Mouse (Mus musculus) c-Kit-positive CD71-positive TER-119-positive erythroid progenitor cells, embryonic 14.5 days (primary cell): ENCODE measurements around the gene Nek9.

ENCODE experiments used
- DNase-seq: peaks from one replicate; pipeline ENCODE4 v3.0.0-alpha.2; 2013; ENCODE audit warnings: low spot score

Gene Nek9

GRCm38 (mm10) chr12:85339243-85339729 lies at the start of gene Nek9:
Nek9 (minus strand) TSS chr12:85339362.
- peak; percentile 94 for DNase-seq

- no peak for DNase-seq
These were observed 46.8 kb upstream of the Nek9 start for GRCm38 (mm10) chr12:85385995-85386375.

DNA sequence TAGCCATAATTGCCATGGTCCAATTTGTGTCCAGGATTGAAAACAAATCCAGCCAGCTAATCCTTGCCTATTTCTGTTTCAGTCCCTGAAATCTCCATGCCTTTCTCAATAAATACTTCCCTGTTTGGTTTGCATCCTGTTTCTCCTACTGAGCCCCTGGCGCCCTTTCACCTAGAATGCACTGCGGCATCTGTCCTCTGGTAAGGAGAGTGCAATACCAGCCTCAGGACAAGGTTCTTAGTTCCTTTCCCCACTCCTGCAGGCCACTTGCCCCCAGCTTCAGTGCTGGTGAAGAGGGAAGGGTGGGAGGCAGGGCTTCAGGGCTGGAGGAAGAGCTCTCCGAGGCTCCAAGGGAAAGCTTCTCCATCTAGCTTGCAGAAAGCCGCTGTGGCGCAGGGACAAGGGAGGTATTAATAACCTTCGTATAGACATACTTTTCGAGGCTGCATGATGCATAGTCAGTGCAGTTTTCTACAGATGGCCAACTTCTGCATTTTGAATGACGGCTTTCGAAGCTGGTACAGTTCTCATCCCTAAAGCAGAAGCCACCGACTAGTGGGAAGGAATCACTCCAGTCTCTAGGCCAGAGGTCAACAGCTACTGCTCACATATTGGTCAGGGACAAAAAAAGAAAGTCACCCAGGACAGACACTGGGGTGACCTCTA lies 46.3 kb upstream of the Nek9 start:
- no peak for DNase-seq

DNA sequence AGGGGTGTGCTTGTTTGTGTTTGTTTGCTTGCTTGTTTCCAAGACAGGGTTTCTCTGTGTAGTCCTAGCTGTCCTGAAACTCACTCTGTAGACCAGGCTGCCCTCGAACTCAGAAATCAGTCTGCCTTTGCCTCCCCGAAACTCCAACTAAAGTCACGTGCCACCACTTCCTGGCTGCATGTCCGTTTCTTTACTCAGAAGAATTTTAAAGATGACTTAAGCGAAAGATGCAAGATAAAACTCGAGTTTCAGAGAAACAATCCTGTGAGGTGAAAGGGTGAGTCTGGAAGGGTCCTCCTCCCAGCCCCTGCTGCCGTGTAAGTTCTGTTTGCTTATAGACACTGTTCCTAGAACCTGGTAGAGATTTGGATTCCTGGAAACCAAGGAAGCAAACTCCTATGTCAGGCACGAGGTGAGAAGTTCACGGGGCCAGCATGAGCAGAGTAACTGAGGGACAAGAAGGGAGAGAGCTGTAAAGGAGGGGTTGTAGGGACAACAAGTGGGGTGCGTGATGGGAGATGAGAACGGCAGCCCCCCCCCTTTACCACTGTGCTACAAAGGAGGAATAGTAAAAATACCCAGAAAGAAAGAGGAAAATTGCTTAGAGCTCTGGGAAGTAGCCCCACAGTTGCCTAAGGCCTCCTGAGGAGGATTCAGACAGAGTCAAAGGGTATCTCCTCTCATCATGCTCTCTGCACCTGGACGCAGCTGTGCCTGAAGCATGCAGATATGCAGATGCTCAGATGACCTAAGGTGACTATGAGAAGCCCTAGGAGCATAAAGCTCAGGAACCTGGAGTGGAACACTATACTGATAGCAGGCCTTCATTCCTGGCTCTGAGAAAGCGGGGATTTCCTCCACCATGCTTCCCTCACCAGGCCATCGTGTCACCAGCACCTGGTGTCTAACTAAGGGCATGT lies 43.9 kb upstream of the Nek9 start:
- DNase-seq: no peak

DNA sequence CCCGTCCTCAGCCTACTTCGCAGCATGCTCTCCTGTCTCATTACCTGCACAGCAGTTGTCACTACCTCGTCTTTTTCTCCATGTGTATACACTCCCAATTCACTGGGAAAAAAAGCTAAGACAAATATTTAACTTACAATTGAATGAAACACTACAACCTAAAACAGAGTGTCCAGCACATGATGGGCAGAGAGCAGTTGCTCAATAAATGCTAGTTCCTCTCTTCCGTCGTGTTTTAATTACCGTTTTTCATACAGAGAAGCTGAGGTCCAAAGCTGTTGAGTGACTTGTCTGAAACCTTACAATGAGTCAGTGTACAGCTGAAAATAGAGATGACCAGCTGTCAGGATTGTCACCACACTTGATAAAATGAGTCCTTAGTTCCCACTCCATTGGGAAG lies 42.4 kb upstream of the Nek9 start:
- DNase-seq: no peak

DNA sequence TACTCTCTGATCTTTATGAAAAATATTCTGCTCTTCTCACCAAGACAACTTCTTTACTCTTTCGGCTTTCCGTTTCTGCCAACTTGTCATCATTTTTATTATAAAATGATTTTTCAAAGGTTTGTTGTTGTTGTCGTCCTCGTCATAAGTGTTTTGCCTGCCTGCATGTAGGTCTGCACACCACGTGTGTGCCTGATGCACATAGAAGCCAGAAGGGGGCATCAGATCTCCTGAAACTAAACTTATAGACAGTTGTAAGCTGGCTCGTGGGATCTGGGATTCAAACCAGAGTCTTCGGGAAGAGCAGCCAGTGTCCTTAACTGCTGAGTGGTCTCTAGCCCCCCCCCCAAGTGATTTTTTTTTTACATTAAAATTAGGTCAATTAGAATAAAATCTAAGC lies 41.8 kb upstream of the Nek9 start:
- DNase-seq: no peak

DNA sequence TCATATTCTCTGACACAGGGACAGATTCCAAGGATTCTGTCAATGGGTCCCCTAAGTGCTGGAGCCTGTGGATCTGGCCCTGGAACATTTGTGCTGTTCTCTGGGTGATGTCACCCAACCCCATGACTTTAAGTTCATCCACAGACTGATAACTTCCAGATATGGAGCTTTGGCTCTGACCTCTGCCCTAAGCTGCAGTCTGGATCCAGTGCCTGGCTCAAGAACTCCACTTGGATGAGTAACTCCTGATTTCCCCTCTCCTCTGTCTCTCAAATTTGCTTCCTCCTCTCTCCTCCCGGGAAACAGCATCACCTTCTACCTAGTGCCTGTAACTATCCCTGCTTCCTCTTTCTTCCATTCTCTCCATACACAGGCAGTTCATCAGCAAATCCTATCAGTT lies 41.1 kb upstream of the Nek9 start:
- no peak for DNase-seq

GRCm38 (mm10) chr12:85378271-85378670 lies 39.1 kb upstream of the Nek9 start:
- no peak for DNase-seq

GRCm38 (mm10) chr12:85374561-85375272 lies 35.6 kb upstream of the Nek9 start, which contains the start of gene Tmed10:
Tmed10 (minus strand) TSS chr12:85374847.
- DNase-seq: peak; percentile 91

DNA sequence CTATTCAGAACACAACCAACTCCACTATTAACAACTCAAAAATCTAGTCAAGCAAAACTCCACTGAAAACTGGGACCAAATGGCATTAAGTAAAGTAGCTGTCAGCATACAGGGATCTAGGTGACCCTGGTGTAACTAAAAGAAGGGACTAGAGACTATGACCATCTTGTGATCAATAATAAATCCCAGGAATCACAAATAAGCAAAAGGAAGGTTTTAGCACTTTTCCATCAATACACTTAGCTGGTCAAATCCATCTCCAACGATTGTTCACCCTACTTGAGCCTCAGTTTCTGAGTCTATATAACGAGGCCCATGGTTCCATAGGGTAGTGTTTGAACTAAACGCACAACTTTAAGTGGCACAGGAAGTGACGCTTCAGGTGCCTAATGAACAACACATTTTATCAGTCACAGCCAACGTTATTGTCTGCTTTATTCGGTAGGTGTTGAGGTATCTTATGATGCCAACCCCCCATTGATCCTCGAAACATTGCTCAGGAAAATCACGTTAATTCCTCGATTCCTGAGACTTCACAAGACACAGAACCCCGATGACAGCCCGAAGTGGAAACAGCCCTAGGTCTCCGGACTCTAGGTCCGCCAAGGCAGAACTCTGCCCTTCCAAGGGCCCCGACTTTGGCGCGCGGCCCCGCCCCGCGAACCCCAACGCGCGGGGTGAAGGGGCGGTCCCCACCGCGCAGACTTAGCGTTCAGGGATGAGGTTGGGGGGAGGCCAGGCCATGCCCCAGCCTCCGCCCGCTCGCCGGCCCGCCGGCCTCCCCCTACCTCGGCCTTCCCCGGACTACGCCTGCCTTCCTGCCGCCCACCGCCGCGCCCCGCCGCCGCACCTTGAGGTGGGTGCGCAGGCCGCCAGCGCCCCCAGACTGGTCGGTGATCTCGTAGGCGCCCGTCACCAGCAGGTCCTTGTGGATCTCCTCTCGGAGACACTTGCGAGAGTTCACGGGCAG lies 34.7 kb upstream of the Nek9 start:
- peak; percentile 76 for DNase-seq

DNA sequence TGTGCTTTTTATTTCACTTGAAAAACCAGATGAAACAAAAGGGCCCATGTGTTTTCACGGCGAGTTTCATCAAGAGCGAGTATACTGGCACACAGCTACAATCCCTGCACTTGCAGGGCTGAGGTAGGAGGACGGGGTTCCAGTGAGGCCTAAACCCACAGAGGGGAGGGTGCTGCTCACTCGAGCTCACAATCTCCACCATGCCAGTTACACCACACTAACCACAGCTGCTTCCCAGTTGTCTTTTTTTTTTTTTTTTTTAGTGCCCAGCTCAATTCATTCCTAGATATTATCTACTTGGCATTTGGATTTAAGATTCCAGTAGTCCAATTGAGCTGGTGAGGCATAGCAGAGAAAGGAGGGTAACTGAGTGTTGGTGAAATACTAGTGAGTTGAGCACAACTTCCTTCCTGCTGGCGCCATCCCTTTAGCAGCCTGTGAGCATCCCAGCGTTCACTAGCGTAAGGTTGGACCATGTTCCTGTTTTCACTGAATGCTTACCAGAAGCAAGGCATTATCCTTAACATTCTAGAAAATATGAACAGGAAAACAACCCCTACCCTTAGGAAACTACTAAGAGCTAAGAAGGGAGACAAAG lies 33.0 kb upstream of the Nek9 start:
- no peak for DNase-seq

GRCm38 (mm10) chr12:85368441-85369063 lies 29.4 kb upstream of the Nek9 start:
- no peak for DNase-seq

- no peak for DNase-seq
These were observed 27.1 kb upstream of the Nek9 start for GRCm38 (mm10) chr12:85366271-85366670.

GRCm38 (mm10) chr12:85362510-85362909 lies 23.3 kb upstream of the Nek9 start:
- no peak for DNase-seq

DNA sequence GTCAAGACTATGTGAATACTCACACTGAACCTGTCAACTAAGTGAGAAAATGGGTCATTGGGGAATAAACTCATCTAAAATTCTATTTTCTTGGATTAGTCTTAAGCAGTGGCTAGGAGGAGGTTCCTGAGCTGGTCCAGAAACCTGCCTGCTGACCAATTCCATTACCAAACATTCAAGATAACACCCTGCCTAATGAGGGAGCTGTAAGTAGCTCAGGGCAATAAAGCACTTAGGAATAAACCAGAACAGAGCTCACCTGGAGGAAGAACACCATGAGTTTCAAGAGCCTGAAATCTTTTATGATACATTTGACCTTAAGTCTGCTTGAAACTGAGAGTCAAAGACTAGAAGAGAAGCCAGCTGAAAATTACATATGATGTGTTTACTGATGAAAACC lies 22.4 kb upstream of the Nek9 start:
- DNase-seq: no peak

GRCm38 (mm10) chr12:85361165-85361564 lies 22.0 kb upstream of the Nek9 start:
- DNase-seq: no peak

DNA sequence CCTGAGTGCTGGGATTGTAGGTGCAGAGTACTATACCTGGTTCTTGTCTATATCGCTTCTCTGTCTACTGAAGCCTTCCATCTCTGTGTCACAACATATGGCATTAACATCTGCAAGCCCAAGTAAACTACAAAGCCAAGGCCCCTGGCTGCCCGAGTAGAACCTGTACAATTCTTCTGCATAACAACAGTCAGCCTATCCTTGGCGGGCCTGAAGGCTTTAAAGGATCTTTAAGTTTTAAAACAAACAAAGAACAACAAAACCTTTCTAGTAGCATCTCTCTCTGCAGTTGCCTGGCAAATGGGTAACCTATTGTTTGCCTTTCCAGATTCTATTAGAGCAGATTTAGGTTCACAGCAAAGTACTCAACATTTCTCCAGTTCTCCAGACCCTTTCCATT lies 14.9 kb upstream of the Nek9 start:
- no peak for DNase-seq

DNA sequence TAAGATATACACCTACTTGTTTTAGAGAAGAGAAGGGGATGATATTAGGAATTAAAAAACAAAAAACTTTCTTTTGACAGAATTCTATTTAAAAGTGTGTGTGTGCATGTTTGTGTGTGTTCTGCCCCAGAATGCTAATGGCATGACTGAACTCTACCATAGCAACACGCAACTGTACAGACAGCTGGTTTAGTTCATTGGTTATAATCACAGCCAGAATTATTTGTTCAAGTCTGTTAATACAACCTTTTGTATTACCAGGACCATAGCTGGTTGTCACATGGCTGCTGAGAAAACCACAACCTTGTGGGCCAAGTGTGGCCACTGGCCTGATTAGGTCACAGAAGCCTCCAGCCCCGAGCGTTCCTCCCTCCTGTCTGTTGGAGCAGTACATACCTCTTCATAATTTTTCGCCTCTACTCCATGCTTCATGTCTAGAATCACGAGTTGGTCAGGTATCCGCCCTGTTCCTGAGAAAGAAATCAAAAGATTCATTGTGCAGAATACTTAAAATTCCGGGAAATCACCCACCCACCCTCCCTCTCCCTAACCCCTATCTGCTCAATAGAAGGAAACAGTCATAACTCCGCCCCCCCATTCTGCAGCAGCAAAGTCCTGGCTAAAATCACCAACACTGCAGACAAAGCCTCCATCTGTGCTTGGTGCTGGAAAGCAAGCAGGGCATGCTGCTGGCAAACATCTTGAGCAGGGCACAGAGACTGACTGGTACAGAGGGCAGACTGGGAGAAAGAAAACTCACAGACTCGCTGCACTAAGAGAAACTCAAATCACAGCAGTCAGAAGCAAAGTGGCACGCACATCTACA lies 11.5 kb upstream of the Nek9 start:
- DNase-seq: no peak

- DNase-seq: no peak
These were observed 9.2 kb upstream of the Nek9 start for GRCm38 (mm10) chr12:85348338-85348737.

- no peak for DNase-seq
These were observed 8.0 kb upstream of the Nek9 start for GRCm38 (mm10) chr12:85347196-85347595.
